Mouse (Mus musculus) intestine, embryonic 15.5 days (tissue): ENCODE results near the gene Hvcn1. TPM values are rescaled to one million over a fixed set of nuclear protein-coding genes. Genes with fewer than 3 reads are reported as not detected.

Experiments
- ATAC-seq: fragments of 200-750 bp; cut with Nextera tagmentation; 2 replicates; pipeline ENCODE4 v1.8.0; 2017; ENCODE audit warnings: moderate TSS enrichment, moderate library complexity
- H3K27ac ChIP-seq: fragments of 300-500 bp; sonication (generic); 2 replicates; pipeline ENCODE4 v1.5.1; 2015; ENCODE audit warnings: mild to moderate bottlenecking, inconsistent platforms
- H3K27me3 ChIP-seq: fragments of 300-500 bp; sonication (generic); replicated peaks from 2 replicates; pipeline ENCODE4 v1.6.1; 2015; ENCODE audit warnings: inconsistent platforms
- H3K36me3 ChIP-seq: fragments of 300-500 bp; sonication (generic); 2 replicates; pipeline ENCODE4 v1.6.1; 2015; ENCODE audit warnings: inconsistent platforms
- H3K4me1 ChIP-seq: fragments of 300-500 bp; sonication (generic); replicated peaks from 2 replicates; pipeline ENCODE4 v1.6.1; 2015; ENCODE audit warnings: inconsistent platforms
- H3K4me2 ChIP-seq: fragments of 300-500 bp; sonication (generic); replicated peaks from 2 replicates; pipeline ENCODE4 v1.6.1; 2015; ENCODE audit warnings: mild to moderate bottlenecking, inconsistent platforms
- H3K4me3 ChIP-seq: fragments of 300-500 bp; sonication (generic); replicated peaks from 2 replicates; pipeline ENCODE4 v1.5.1; 2015; ENCODE audit warnings: inconsistent platforms
- H3K9ac ChIP-seq: fragments of 300-500 bp; sonication (generic); 2 replicates; pipeline ENCODE4 v1.6.1; 2015; ENCODE audit warnings: inconsistent platforms
- H3K9me3 ChIP-seq: fragments of 300-500 bp; sonication (generic); 2 replicates; pipeline ENCODE4 v1.6.1; 2016; ENCODE audit warnings: inconsistent platforms
- WGBS: fragments of 180-500 bp; shearing (Covaris S2); methylation state at CpG from one replicate; pipeline ENCODE4 v1.1.7; 2015; 5-methylcytosine and 5-hydroxymethylcytosine counted together
- polyA plus RNA-seq: library from polyadenylated mRNA; unstranded; fragments of >200 nt; fragmentation: Nextera tagmentation; extraction: Ambion mirVana; gene quantifications from 2 replicates; pipeline ENCODE4 v1.2.1, GENCODE M21; 2015

Gene Hvcn1
- polyA plus RNA-seq: 5.2 and 5.8 TPM in 2 replicates

GRCm38 (mm10) chr5:122206475-122206874, at the start of gene Hvcn1:
TSS of gene Hvcn1 (plus strand) at chr5:122206804.
- Histone ChIP-seq H3K27me3 (no peaks in the 10 kb centered on the region), H3K9ac (no peak within 1 kb of the TSS), H3K4me3 (no peak within 1 kb of the TSS), H3K4me1 (peaks cover 9% of the 10 kb centered on the region; the same call in 1 of the 2 replicates), H3K36me3 (no peaks in the 10 kb centered on the region), H3K9me3 (no peaks in the 10 kb centered on the region), H3K27ac (no peak within 1 kb of the TSS), H3K4me2 (no peak within 1 kb of the TSS)
- ATAC-seq: no peak
- 75% methylated on average over 4 of the region's 4 CpGs for WGBS

- Histone ChIP-seq H3K36me3 (0 out of 2 replicates have a peak, but pooled peaks cover 2% of the 10 kb centered on the region), H3K4me1 (peaks cover 45% of the 10 kb centered on the region), H3K9ac (peak within 1 kb of the TSS; percentile 90), H3K27me3 (no peaks in the 10 kb centered on the region), H3K4me2 (peak within 1 kb of the TSS; percentile 72), H3K27ac (peak within 1 kb of the TSS; percentile 89), H3K9me3 (no peaks in the 10 kb centered on the region), H3K4me3 (peak within 1 kb of the TSS; percentile 63)
- peak; percentile 91 for ATAC-seq
- WGBS: under 1% methylated on average over 52 of the region's 54 CpGs
Observed at GRCm38 (mm10) chr5:122157827-122158381, 48.7 kb upstream of the Hvcn1 start, which contains the start of gene Ppp1cc. TSS of gene Ppp1cc (plus strand) at chr5:122158278.

- Histone ChIP-seq H3K9me3 (no peaks in the 10 kb centered on the region), H3K27me3 (no peaks in the 10 kb centered on the region), H3K4me2 (peak overlapping the region; percentile 72), H3K4me3 (peak overlapping the region; percentile 63), H3K36me3 (peaks cover 4% of the 10 kb centered on the region; the same call in 1 of the 2 replicates), H3K9ac (peak overlapping the region; percentile 90), H3K27ac (peak overlapping the region; percentile 81), H3K4me1 (peaks cover 53% of the 10 kb centered on the region)
- ATAC-seq: peak; percentile 7; the same call in 1 of the 2 replicates
- WGBS: 2% methylated on average over 30 of the region's 42 CpGs
Observed at GRCm38 (mm10) chr5:122158557-122159515, 47.8 kb upstream of the Hvcn1 start.

- Histone ChIP-seq H3K27me3 (no peaks in the 10 kb centered on the region), H3K4me3 (no peak overlapping the region), H3K4me1 (peaks cover 47% of the 10 kb centered on the region), H3K27ac (no peak overlapping the region), H3K9me3 (no peaks in the 10 kb centered on the region), H3K4me2 (0 out of 2 replicates have a peak overlapping the region, but pooled peaks have one; percentile 1), H3K9ac (no peak overlapping the region), H3K36me3 (peaks cover 15% of the 10 kb centered on the region; the same call in 1 of the 2 replicates)
- WGBS: 46% methylated on average over 6 of the region's 6 CpGs
- no peak for ATAC-seq
Observed at GRCm38 (mm10) chr5:122163194-122163593, 43.4 kb upstream of the Hvcn1 start.

- no peak overlapping the region for H3K27ac ChIP-seq
- no peak overlapping the region for H3K9ac ChIP-seq
- peaks cover 20% of the 10 kb centered on the region for H3K36me3 ChIP-seq
- WGBS: 58% methylated on average over 3 of the region's 3 CpGs
- no peak for ATAC-seq
- no peak overlapping the region for H3K4me3 ChIP-seq
- H3K4me1 ChIP-seq: peaks cover 47% of the 10 kb centered on the region
- H3K9me3 ChIP-seq: no peaks in the 10 kb centered on the region
- no peaks in the 10 kb centered on the region for H3K27me3 ChIP-seq
- no peak overlapping the region for H3K4me2 ChIP-seq
Observed at GRCm38 (mm10) chr5:122164011-122164410, 42.6 kb upstream of the Hvcn1 start.

GRCm38 (mm10) chr5:122165233-122165915, 41.2 kb upstream of the Hvcn1 start:
- peak overlapping the region; percentile 26; the same call in 1 of the 2 replicates for H3K9ac ChIP-seq
- H3K36me3 ChIP-seq: peaks cover 33% of the 10 kb centered on the region
- no peak overlapping the region for H3K4me3 ChIP-seq
- H3K27me3 ChIP-seq: no peaks in the 10 kb centered on the region
- 69% methylated on average over 6 of the region's 6 CpGs for WGBS
- H3K27ac ChIP-seq: no peak overlapping the region
- H3K4me2 ChIP-seq: no peak overlapping the region
- no peaks in the 10 kb centered on the region for H3K9me3 ChIP-seq
- no peak for ATAC-seq
- H3K4me1 ChIP-seq: peaks cover 41% of the 10 kb centered on the region

- H3K9ac ChIP-seq: no peak overlapping the region
- H3K27me3 ChIP-seq: no peaks in the 10 kb centered on the region
- no peak for ATAC-seq
- H3K4me2 ChIP-seq: no peak overlapping the region
- peaks cover 44% of the 10 kb centered on the region for H3K36me3 ChIP-seq
- peaks cover 27% of the 10 kb centered on the region for H3K4me1 ChIP-seq
- WGBS: 71% methylated on average over 8 of the region's 8 CpGs
- no peak overlapping the region for H3K4me3 ChIP-seq
- H3K9me3 ChIP-seq: no peaks in the 10 kb centered on the region
- no peak overlapping the region for H3K27ac ChIP-seq
Observed at GRCm38 (mm10) chr5:122166636-122167161, 39.9 kb upstream of the Hvcn1 start.

GRCm38 (mm10) chr5:122168344-122169069, 38.1 kb upstream of the Hvcn1 start:
- no peak overlapping the region for H3K9ac ChIP-seq
- no peaks in the 10 kb centered on the region for H3K9me3 ChIP-seq
- H3K4me3 ChIP-seq: no peak overlapping the region
- H3K4me1 ChIP-seq: peaks cover 11% of the 10 kb centered on the region; the same call in 1 of the 2 replicates
- H3K27ac ChIP-seq: no peak overlapping the region
- 89% methylated on average over 14 of the region's 14 CpGs for WGBS
- H3K4me2 ChIP-seq: no peak overlapping the region
- ATAC-seq: no peak
- peaks cover 52% of the 10 kb centered on the region for H3K36me3 ChIP-seq
- H3K27me3 ChIP-seq: no peaks in the 10 kb centered on the region

GRCm38 (mm10) chr5:122171058-122171457, 35.5 kb upstream of the Hvcn1 start:
- 94% methylated on average over 8 of the region's 8 CpGs for WGBS

GRCm38 (mm10) chr5:122175402-122175801, 31.2 kb upstream of the Hvcn1 start:
- no peak for ATAC-seq
- peaks cover 35% of the 10 kb centered on the region for H3K36me3 ChIP-seq
- no peak overlapping the region for H3K4me2 ChIP-seq
- no peak overlapping the region for H3K27ac ChIP-seq
- WGBS: 43% methylated on average over 2 of the region's 2 CpGs
- no peaks in the 10 kb centered on the region for H3K27me3 ChIP-seq
- no peak overlapping the region for H3K4me3 ChIP-seq
- H3K9me3 ChIP-seq: no peaks in the 10 kb centered on the region
- H3K4me1 ChIP-seq: no peaks in the 10 kb centered on the region
- no peak overlapping the region for H3K9ac ChIP-seq

More at GRCm38 (mm10) chr5:122171058-122171457, 35.5 kb upstream of the Hvcn1 start:
- H3K9me3 ChIP-seq: no peaks in the 10 kb centered on the region
- no peaks in the 10 kb centered on the region for H3K27me3 ChIP-seq
- no peak overlapping the region for H3K4me2 ChIP-seq
- H3K4me1 ChIP-seq: 0 out of 2 replicates have a peak, but pooled peaks cover 4% of the 10 kb centered on the region
- H3K36me3 ChIP-seq: peaks cover 53% of the 10 kb centered on the region
- H3K27ac ChIP-seq: no peak overlapping the region
- no peak overlapping the region for H3K4me3 ChIP-seq
- ATAC-seq: no peak
- no peak overlapping the region for H3K9ac ChIP-seq

- WGBS: 83% methylated on average over 7 of the region's 7 CpGs
- Histone ChIP-seq H3K9ac (no peak overlapping the region), H3K9me3 (no peaks in the 10 kb centered on the region), H3K4me2 (no peak overlapping the region), H3K27ac (no peak overlapping the region), H3K4me3 (no peak overlapping the region), H3K4me1 (no peaks in the 10 kb centered on the region), H3K27me3 (no peaks in the 10 kb centered on the region), H3K36me3 (peaks cover 29% of the 10 kb centered on the region)
- ATAC-seq: no peak
Observed at GRCm38 (mm10) chr5:122175961-122176360, 30.6 kb upstream of the Hvcn1 start.
